Mouse (Mus musculus) kidney, adult 2 months (tissue): ENCODE results near the gene Actr1a.

Experiments
- CTCF ChIP-seq: fragments of 200-500 bp; conservative IDR thresholded peaks from 2 replicates; pipeline ENCODE4 v1.5.1; 2011; ENCODE audit warnings: low read depth, mild to moderate bottlenecking, control low read depth, low read length, moderate library complexity, mixed read lengths; ENCODE audit not compliant: insufficient read depth, insufficient read length
- POLR2A ChIP-seq: fragments of 200-500 bp; IDR thresholded peaks from one replicate; pipeline ENCODE4 v1.6.1; 2011; ENCODE audit warnings: low read depth, low read length, control low read depth

DNA sequence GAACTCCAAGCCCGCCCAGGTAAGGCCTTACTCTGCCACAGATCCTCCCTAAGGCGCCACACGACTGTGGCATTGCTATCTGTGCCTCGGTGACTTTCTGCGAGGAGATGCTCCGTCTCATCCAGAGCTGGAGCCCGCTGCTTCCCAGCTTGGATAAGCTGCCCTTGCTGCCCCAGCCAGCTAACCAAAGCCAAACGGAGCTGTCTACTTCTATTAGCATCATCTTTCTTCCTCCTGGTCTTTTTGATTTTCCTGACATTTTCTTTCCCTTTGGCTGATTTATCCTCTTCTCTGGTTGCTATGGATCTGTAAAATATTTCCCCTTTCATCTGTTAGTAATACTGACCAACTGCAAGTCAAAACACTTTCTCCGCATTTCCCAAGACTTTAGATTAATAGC, 39.0 kb upstream of the Actr1a start:
- TF ChIP-seq POLR2A (no peak), CTCF (no peak)
